Mouse (Mus musculus) intestine, embryonic 16.5 days (tissue): ENCODE data around the gene Ptpn20. TPM values are rescaled to one million over a fixed set of nuclear protein-coding genes. Genes with fewer than 3 reads are reported as not detected.

Experiments
- ATAC-seq: fragments of 200-750 bp; cut with Nextera tagmentation; 2 replicates; pipeline ENCODE4 v1.8.0; 2017; ENCODE audit warnings: moderate TSS enrichment, moderate library complexity
- H3K27ac ChIP-seq: fragments of 300-500 bp; sonication (generic); 2 replicates; pipeline ENCODE4 v1.5.1; 2014; ENCODE audit warnings: mild to moderate bottlenecking, low read length
- H3K27me3 ChIP-seq: fragments of 300-500 bp; sonication (generic); replicated peaks from 2 replicates; pipeline ENCODE4 v1.6.1; 2014; ENCODE audit warnings: low read length, control low read depth, mixed read lengths; ENCODE audit not compliant: control insufficient read depth, insufficient read depth
- H3K36me3 ChIP-seq: fragments of 300-500 bp; sonication (generic); 2 replicates; pipeline ENCODE4 v1.6.1; 2014; ENCODE audit warnings: low read length, control low read depth; ENCODE audit not compliant: control insufficient read depth, insufficient read depth
- H3K4me1 ChIP-seq: fragments of 300-500 bp; sonication (generic); 2 replicates; pipeline ENCODE4 v1.6.1; 2014; ENCODE audit warnings: low read length, control low read depth, mixed read lengths; ENCODE audit not compliant: control insufficient read depth, insufficient read depth
- H3K4me2 ChIP-seq: fragments of 300-500 bp; sonication (generic); 2 replicates; pipeline ENCODE4 v1.6.1; 2014; ENCODE audit warnings: low read depth, low read length, control low read depth
- H3K4me3 ChIP-seq: fragments of 300-500 bp; sonication (generic); 2 replicates; pipeline ENCODE4 v1.5.1; 2014; ENCODE audit warnings: mild to moderate bottlenecking, low read length
- H3K9ac ChIP-seq: fragments of 300-500 bp; sonication (generic); 2 replicates; pipeline ENCODE4 v1.6.1; 2014; ENCODE audit warnings: low read depth, low read length
- H3K9me3 ChIP-seq: fragments of 300-500 bp; sonication (generic); 2 replicates; pipeline ENCODE4 v1.6.1; 2016; ENCODE audit warnings: low read length, control low read depth; ENCODE audit not compliant: control insufficient read depth
- WGBS: fragments of 180-500 bp; shearing (Covaris S2); extraction: QIAGEN DNeasy Blood & Tissue Kit; methylation state at CpG from one replicate; pipeline ENCODE4 v1.1.7; 2014; 5-methylcytosine and 5-hydroxymethylcytosine counted together
- polyA plus RNA-seq: library from polyadenylated mRNA; unstranded; fragments of >200 nt; fragmentation: Nextera tagmentation; extraction: Ambion mirVana; gene quantifications from 2 replicates; pipeline ENCODE4 v1.2.1, GENCODE M21; 2015

The Ptpn20 gene
- polyA plus RNA-seq, 1 experiment from 2014 or later, result 0.09 TPM

DNA sequence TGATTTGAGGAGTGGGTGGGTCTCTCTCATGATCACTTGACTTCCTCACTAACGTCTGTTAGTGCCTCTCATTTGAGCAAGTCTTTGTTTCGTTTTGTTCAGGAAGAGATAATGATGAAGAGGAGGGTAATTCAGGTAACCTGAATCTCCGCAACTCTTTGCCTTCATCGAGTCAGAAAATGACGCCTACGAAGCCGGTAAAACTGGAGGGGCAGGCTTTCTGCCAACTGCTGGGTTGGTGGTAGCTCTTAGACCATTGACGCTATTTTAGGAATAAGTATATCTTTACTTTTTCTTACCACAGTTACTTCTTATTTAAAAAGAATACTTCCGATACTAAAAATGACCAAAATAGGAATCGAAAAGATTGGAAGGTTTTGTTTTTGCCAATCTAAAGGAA lies 18.4 kb downstream of the Ptpn20 start:
- H3K27me3 ChIP-seq, result no peaks in the 10 kb centered on the region
- 90% methylated on average over 10 of the region's 10 CpGs for WGBS

DNA sequence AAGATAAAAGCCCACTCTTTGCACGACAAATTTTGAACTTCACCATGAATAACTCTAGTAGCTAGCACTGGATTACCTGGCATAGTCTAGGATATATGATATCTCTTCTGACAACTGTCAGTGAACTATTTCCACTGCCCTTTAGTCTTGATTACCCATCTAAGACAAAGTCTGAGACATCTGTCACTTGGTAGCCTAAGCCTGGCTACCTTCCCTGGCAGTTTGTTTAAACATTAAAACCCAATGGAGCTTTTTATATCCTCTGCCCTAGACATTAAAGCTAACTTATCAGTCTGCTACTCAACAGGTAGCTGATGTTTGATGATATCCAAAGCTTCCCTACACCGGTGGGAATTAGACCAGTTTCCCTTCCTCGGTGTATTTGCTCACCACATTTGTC lies 36.0 kb downstream of the Ptpn20 start:
- H3K4me1 ChIP-seq, result no peaks in the 10 kb centered on the region
- H3K9ac ChIP-seq, result no peak overlapping the region
- H3K4me2 ChIP-seq, result no peak overlapping the region
- ATAC-seq, result no peak
- 73% methylated on average over 3 of the region's 3 CpGs for WGBS
- H3K27ac ChIP-seq, result no peak overlapping the region
- no peaks in the 10 kb centered on the region for H3K27me3 ChIP-seq
- H3K4me3 ChIP-seq, result no peak overlapping the region
- H3K9me3 ChIP-seq, result no peaks in the 10 kb centered on the region
- H3K36me3 ChIP-seq, result no peaks in the 10 kb centered on the region

More for the DNA sequence above, 18.4 kb downstream of the Ptpn20 start:
- Histone ChIP-seq H3K9ac (no peak overlapping the region), H3K9me3 (no peaks in the 10 kb centered on the region), H3K36me3 (no peaks in the 10 kb centered on the region), H3K4me1 (no peaks in the 10 kb centered on the region), H3K4me2 (no peak overlapping the region), H3K27ac (no peak overlapping the region), H3K4me3 (no peak overlapping the region)
- ATAC-seq, result no peak

DNA sequence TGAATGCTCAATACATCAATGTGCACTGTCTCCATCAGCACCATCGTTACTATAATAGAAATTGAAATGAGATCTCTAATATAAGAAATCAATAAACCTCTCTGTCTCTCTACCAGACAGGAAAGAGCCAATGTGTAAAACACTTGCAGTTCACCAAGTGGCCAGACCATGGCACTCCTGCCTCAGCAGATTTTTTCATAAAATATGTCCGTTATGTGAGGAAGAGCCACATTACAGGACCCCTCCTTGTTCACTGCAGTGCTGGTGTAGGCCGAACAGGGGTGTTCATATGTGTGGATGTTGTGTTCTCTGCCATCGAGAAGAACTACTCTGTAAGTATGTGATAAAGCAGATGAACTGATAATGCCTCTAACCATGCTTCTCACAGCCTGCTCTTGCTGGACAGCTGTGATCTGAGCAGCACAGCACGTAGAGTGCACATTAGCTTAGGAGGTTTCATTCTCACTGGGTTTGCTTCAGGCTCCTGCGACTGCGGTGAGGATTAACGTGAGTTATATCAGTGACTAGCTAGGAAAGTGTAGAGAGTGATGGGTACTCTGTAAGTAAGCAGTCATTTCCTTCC lies 43.9 kb downstream of the Ptpn20 start:
- Histone ChIP-seq H3K4me3 (no peak overlapping the region), H3K27ac (no peak overlapping the region), H3K36me3 (no peaks in the 10 kb centered on the region), H3K9ac (no peak overlapping the region), H3K9me3 (no peaks in the 10 kb centered on the region), H3K4me1 (no peaks in the 10 kb centered on the region), H3K27me3 (no peaks in the 10 kb centered on the region), H3K4me2 (no peak overlapping the region)
- 59% methylated on average over 8 of the region's 8 CpGs for WGBS
- no peak for ATAC-seq

DNA sequence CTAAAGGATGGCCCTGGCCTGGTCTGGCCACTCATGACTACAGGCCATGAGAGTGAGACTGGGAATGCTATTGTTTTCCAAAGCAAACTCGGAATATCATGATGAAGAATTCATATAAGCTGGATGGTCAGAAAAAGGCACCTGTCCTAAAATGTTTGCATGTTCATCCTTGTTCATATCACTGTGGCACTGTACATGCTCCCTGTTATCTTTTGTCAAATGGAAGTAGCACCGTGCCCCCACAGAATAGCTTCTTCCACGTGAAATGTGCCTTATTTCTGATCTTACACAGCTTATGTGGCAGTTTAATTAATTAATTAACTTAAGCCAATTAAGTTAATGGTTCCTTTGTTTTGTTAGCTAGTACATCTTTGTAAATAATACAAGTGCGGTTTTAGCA lies 45.3 kb downstream of the Ptpn20 start:
- Histone ChIP-seq H3K4me3 (no peak overlapping the region), H3K9ac (no peak overlapping the region), H3K4me1 (no peaks in the 10 kb centered on the region), H3K36me3 (no peaks in the 10 kb centered on the region), H3K9me3 (no peaks in the 10 kb centered on the region), H3K4me2 (no peak overlapping the region), H3K27me3 (no peaks in the 10 kb centered on the region), H3K27ac (no peak overlapping the region)
- no peak for ATAC-seq
- 90% methylated on average over 4 of the region's 4 CpGs for WGBS

DNA sequence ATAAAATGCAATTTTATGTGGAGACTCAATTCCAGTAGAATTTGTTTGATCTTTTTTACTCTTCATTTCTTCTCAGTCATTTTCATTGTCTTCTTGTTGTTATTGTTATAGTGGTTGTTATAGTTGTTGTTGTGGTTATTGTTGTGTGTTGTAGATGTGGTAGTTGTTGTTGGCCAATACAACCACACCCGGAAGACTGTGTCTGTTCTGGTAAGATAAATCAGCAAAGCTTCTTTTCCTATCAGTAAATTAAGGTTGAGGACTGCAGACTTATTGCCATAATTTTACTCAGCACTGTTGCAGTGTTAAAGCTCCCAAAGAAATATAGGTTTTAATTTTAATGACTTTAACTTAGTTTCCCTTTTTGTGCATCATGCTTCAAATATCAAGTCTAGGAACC lies 45.8 kb downstream of the Ptpn20 start:
- WGBS, result 96% methylated on average over 1 of the region's 1 CpGs
- ATAC-seq, result no peak
- H3K27ac ChIP-seq, result no peak overlapping the region
- no peaks in the 10 kb centered on the region for H3K27me3 ChIP-seq
- no peaks in the 10 kb centered on the region for H3K9me3 ChIP-seq
- no peak overlapping the region for H3K4me2 ChIP-seq
- H3K4me3 ChIP-seq, result no peak overlapping the region
- H3K36me3 ChIP-seq, result no peaks in the 10 kb centered on the region
- H3K4me1 ChIP-seq, result no peaks in the 10 kb centered on the region
- no peak overlapping the region for H3K9ac ChIP-seq

DNA sequence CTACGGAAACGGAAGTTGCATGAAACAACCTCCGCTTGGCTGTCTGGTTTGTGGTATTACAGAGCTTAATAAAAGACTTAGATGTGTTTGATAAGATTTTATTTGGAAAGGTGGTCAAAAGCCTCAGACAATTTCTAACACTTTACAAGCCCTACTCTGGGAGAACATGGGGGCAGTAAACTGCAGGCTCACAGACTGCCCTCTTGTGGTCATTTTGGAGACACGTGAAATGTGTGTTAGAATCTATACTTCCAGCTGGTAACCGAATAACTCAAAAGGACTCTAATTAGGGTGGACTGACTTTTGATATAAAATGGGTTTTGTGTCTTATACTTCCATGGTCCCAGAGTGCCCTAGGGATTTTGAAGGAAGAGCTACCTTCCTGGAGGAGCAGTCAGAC lies 50.4 kb downstream of the Ptpn20 start:
- Histone ChIP-seq H3K9ac (no peak overlapping the region), H3K9me3 (no peaks in the 10 kb centered on the region), H3K4me1 (no peaks in the 10 kb centered on the region), H3K27ac (no peak overlapping the region), H3K4me3 (no peak overlapping the region), H3K27me3 (no peaks in the 10 kb centered on the region), H3K36me3 (no peaks in the 10 kb centered on the region), H3K4me2 (no peak overlapping the region)
- WGBS, result 78% methylated on average over 5 of the region's 5 CpGs
- no peak for ATAC-seq

DNA sequence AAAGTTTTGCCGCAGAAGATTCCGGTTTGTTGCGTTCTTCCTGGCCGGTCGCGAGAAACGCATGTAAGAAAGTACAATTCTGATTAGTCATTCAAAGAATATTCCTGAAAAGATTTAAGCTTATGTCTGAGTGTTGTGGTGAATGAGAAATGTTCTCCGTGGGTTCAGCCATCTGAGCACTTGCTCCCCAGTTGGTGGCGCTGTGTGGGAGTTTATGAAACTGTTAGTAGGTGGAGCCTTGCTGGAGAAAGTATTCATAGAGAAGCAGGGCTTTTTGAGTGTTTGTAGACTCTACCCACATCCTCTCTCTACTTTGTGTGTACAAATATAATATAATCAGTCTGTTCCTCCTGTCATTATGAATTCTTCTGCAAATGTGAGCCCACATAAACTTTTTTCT lies 61.7 kb downstream of the Ptpn20 start:
- Histone ChIP-seq H3K4me1 (no peaks in the 10 kb centered on the region), H3K27ac (no peak overlapping the region), H3K4me3 (no peak overlapping the region), H3K4me2 (no peak overlapping the region), H3K9me3 (no peaks in the 10 kb centered on the region), H3K27me3 (no peaks in the 10 kb centered on the region), H3K9ac (no peak overlapping the region), H3K36me3 (no peaks in the 10 kb centered on the region)
- 92% methylated on average over 9 of the region's 9 CpGs for WGBS
- ATAC-seq, result no peak

DNA sequence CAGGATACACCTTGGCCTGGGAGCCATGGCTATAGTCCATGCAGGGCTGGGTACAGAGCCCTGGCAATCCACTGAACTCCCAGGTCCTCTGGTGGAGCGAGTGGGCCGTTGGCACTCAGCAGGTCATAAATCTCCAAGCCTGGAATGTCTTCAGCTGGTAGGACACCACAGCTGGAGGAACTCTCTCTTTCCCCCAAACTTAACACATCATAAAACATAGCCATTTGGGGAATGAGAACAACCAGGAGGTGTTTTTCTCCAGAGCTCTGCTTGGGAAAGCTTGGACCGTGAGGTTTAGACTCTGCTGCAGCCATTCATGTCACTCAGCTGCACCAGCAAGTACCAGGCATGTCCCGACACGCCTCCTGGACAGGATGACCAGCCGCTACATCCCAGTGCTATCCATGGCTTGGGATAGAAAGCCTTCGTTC lies 68.5 kb downstream of the Ptpn20 start:
- Histone ChIP-seq H3K27me3 (no peaks in the 10 kb centered on the region), H3K4me1 (peaks cover 3% of the 10 kb centered on the region; the same call in 1 of the 2 replicates), H3K4me3 (no peak overlapping the region), H3K27ac (no peak overlapping the region), H3K36me3 (no peaks in the 10 kb centered on the region), H3K9ac (no peak overlapping the region), H3K9me3 (no peaks in the 10 kb centered on the region), H3K4me2 (no peak overlapping the region)
- ATAC-seq, result no peak
- 63% methylated on average over 7 of the region's 7 CpGs for WGBS

DNA sequence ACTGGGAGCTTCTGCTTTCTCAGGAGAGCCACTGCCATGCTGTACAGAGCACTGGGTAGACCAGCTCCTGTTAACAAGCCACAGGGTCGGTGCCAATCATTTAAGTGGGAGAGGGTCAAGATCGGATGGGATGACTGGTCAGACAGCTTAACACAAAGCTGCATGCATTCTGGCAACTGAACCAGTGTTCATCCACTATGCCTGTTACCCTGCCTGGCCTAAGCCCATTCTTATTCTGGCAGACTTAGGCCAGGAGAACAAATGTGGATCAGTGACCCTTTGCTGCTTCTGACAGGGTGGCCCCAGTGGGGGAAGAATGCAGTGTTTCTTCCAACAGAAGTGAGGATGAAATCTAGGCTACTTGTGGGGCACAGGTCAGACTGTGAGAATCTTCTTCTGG lies 69.3 kb downstream of the Ptpn20 start:
- 88% methylated on average over 2 of the region's 2 CpGs for WGBS
- no peak overlapping the region for H3K27ac ChIP-seq
- no peak for ATAC-seq
- no peak overlapping the region for H3K9ac ChIP-seq
- no peak overlapping the region for H3K4me3 ChIP-seq
- peaks cover 5% of the 10 kb centered on the region; the same call in 1 of the 2 replicates for H3K4me1 ChIP-seq
- H3K27me3 ChIP-seq, result no peaks in the 10 kb centered on the region
- H3K4me2 ChIP-seq, result no peak overlapping the region
- no peaks in the 10 kb centered on the region for H3K9me3 ChIP-seq
- H3K36me3 ChIP-seq, result no peaks in the 10 kb centered on the region

DNA sequence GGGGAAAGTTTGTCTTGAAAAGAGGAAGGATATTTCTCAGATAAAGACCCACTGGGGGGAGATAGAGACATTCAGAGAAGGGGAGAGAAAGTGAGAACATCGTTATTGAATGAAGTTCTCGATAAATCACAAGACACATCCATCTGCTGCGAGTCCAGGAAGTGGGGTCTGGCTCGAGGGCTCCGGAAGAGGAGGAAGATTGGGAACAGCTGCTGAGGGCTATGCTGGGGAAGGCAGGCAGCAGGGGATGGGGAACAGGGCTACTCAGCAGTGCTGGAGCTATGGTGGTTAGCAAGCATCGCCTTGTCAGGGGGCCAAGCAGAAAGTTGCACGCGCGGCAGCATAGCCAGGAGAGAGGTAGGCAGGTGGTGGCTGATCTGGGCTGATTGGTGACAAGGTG lies 73.1 kb downstream of the Ptpn20 start:
- whole genome bisulfite sequencing, result 51% methylated on average over 9 of the region's 9 CpGs
- no peak for ATAC-seq
- no peak overlapping the region for H3K4me2 ChIP-seq

More for the DNA sequence above, 73.1 kb downstream of the Ptpn20 start:
- Histone ChIP-seq H3K9ac (no peak overlapping the region), H3K9me3 (no peaks in the 10 kb centered on the region), H3K27me3 (no peaks in the 10 kb centered on the region), H3K4me1 (peaks cover 5% of the 10 kb centered on the region; the same call in 1 of the 2 replicates), H3K36me3 (no peaks in the 10 kb centered on the region), H3K4me3 (no peak overlapping the region), H3K27ac (no peak overlapping the region)
